Mouse (Mus musculus): ENCODE results near the gene Tnfsf15.

Tnfsf15 gene

GRCm38 (mm10) chr4:63742101-63742500 is 2.8 kb downstream of the Tnfsf15 start:
- DNase-seq (ENCODE audit: low read depth) = no peak

GRCm38 (mm10) chr4:63740761-63741160 is 4.2 kb downstream of the Tnfsf15 start:
- no peak for DNase-seq (ENCODE audit: low read depth)

- DNase-seq (ENCODE audit: low read depth) = no peak
Measured at GRCm38 (mm10) chr4:63740001-63740400, 4.9 kb downstream of the Tnfsf15 start.

- no peak for DNase-seq (ENCODE audit: low read depth)
Measured at GRCm38 (mm10) chr4:63739524-63739923, 5.4 kb downstream of the Tnfsf15 start.

- DNase-seq (ENCODE audit: low read depth) = no peak
Measured at GRCm38 (mm10) chr4:63738364-63738997, 6.4 kb downstream of the Tnfsf15 start.

- no peak for DNase-seq (ENCODE audit: low read depth)
Measured at GRCm38 (mm10) chr4:63731299-63731698, 13.6 kb downstream of the Tnfsf15 start.

GRCm38 (mm10) chr4:63726727-63727126 is 18.2 kb downstream of the Tnfsf15 start:
- no peak for DNase-seq (ENCODE audit: low read depth)

GRCm38 (mm10) chr4:63725981-63726380 is 18.9 kb downstream of the Tnfsf15 start:
- DNase-seq (ENCODE audit: low read depth) = no peak

- no peak for DNase-seq (ENCODE audit: low read depth)
Measured at GRCm38 (mm10) chr4:63717922-63718643, 26.8 kb downstream of the Tnfsf15 start.

- no peak for DNase-seq (ENCODE audit: low read depth)
Measured at GRCm38 (mm10) chr4:63711886-63712285, 33.0 kb downstream of the Tnfsf15 start.

- DNase-seq (ENCODE audit: low read depth) = no peak
Measured at GRCm38 (mm10) chr4:63710431-63711220, 34.3 kb downstream of the Tnfsf15 start.

- DNase-seq (ENCODE audit: low read depth) = no peak
Measured at GRCm38 (mm10) chr4:63706279-63706971, 38.5 kb downstream of the Tnfsf15 start.

GRCm38 (mm10) chr4:63704232-63704631 is 40.7 kb downstream of the Tnfsf15 start:
- DNase-seq (ENCODE audit: low read depth) = no peak

- DNase-seq (ENCODE audit: low read depth) = no peak
Measured at GRCm38 (mm10) chr4:63703686-63704085, 41.2 kb downstream of the Tnfsf15 start.

GRCm38 (mm10) chr4:63702006-63702704 is 42.8 kb downstream of the Tnfsf15 start:
- no peak for DNase-seq (ENCODE audit: low read depth)

GRCm38 (mm10) chr4:63699749-63700148 is 45.2 kb downstream of the Tnfsf15 start:
- no peak for DNase-seq (ENCODE audit: low read depth)

GRCm38 (mm10) chr4:63696921-63697320 is 48.0 kb downstream of the Tnfsf15 start:
- no peak for DNase-seq (ENCODE audit: low read depth)

GRCm38 (mm10) chr4:63692351-63692750 is 52.6 kb downstream of the Tnfsf15 start:
- no peak for DNase-seq (ENCODE audit: low read depth)

GRCm38 (mm10) chr4:63687429-63687828 is 57.5 kb downstream of the Tnfsf15 start:
- DNase-seq (ENCODE audit: low read depth) = no peak

- peak; percentile 28 for DNase-seq (ENCODE audit: low read depth)
Measured at GRCm38 (mm10) chr4:63686157-63686556, 58.8 kb downstream of the Tnfsf15 start.

GRCm38 (mm10) chr4:63685253-63685525 is 59.7 kb downstream of the Tnfsf15 start:
- DNase-seq (ENCODE audit: low read depth) = no peak
